Mouse (Mus musculus): ENCODE data around the gene Morn3. TPM values are rescaled to one million over a fixed set of nuclear protein-coding genes. Genes with fewer than 3 reads are reported as not detected.

The Morn3 gene
- polyA plus RNA-seq, 1 experiment from 2014 or later: not detected

DNA sequence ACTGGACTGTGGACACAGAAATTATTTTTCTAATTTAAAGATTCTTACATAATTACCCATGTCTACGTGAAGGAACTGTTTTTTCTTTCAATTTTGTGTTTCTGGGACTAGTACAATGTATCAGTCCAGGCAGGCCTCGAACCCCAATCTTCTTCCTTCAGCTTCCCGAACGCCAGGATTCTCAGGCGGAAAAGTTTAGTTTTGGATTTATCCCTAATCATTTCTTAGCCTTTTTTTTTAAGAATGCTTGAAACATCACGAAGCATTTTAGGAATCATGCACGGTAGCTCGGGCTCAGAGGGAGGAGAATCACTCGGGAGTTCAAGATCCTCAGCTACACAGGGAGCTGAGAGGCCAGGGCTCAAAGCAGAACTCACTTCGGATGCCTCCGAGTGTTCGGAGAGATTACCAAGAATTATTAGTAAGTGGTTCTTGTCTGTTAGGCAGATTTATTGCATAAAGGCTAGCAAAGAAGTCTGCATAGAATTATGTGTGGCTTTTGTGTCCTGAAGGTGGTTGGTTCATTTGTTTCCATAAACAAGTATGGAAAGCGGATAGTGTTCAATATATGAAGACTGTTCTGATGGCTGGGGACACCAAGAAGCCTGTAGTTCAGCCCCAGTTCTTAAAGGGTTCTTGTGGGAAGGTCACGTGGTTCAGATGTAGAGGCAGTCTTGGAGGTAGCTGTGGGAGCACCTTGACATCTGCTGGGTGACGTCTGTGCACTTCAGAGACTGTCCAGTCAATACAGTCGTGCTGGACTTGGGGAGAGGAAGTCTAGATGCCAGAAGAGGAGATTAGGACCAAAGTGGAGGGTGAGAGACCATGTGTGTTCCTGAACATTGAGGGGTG lies 11.7 kb upstream of the Morn3 start:
- H3K4me2 ChIP-seq: peak overlapping the region; percentile 58
- H3K36me3 ChIP-seq: no peaks in the 10 kb centered on the region
- WGBS: 32% methylated on average over 16 of the region's 16 CpGs
- H3K4me1 ChIP-seq (replicated peaks): peaks cover 21% of the 10 kb centered on the region
- no peaks in the 10 kb centered on the region for H3K27me3 ChIP-seq
- no peaks in the 10 kb centered on the region for H3K9me3 ChIP-seq (replicated peaks)
- peak overlapping the region; percentile 86 for H3K27ac ChIP-seq
- no peak for ATAC-seq (replicated peaks; ENCODE audit: insufficient number of reproducible peaks, insufficient read depth, low FRiP score, low read depth)
- peak overlapping the region; percentile 53 for H3K9ac ChIP-seq
- peak overlapping the region; percentile 49 for H3K4me3 ChIP-seq

DNA sequence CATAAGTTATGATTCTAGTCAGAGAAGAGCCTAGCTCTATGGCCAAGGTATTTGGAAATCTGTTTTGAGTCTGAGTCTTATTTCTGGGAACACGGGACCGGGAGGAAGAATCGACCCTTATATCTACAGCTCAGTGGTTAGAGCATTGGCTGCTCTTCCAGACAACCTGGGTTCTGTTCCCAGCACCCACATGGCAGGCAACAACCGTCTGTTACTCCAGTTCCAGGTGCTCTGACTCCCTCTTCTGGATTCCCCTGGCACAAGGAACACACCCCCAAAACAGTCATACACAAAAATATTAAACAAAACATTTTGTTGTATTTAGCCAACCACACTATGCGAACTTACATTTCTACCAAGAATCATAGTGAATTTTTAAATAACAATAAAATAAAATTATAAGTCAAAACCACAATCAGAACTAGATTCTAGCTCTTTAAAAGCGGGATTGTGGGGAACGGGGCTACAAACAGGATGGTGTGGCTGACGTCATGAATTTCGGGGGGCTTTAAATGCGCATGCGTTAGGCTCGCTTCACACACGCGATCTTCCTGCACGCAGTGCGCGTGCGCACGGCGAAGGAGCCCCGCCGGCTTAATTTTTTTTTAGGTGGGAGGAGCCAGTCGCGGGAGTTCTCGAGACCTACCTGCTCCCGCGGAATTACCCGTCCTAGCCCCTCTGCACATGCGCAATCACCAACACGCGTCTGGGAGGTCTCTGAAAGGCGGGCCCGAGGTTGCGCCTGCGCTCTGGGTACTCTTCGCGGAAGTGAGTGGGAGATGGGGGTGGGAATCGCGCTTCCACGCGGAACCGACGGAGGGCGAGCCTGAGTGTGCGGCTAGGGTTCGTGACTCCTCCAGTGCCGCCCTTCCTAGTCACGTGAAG lies 10.8 kb upstream of the Morn3 start:
- no peaks in the 10 kb centered on the region for H3K9me3 ChIP-seq (replicated peaks)
- WGBS: 8% methylated on average over 48 of the region's 48 CpGs
- ATAC-seq (replicated peaks; ENCODE audit: insufficient number of reproducible peaks, insufficient read depth, low FRiP score, low read depth): peak; percentile 97

DNA sequence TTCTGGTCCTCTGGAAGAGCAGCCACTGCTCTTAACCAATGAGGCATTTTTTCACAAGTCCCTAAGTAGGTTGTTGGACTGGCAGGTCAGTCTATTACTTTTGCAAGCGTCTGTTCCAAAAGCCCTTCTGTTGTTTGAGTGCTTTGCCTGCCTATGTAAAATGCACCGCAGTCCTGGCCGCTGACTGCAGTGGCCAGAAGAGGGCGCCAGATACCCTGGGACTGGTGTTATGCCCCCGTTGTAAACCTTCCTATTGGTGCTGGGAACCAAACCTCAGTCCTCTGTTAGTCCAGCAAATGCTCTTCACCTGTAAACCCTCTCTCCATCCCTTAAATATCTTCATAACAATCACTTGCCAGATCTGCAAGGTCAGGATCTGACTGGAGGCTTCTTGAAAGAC lies 4.9 kb upstream of the Morn3 start:
- Histone ChIP-seq H3K4me1 (replicated peaks) (peaks cover 7% of the 10 kb centered on the region), H3K36me3 (no peaks in the 10 kb centered on the region), H3K4me2 (no peak overlapping the region), H3K9me3 (replicated peaks) (no peaks in the 10 kb centered on the region), H3K27me3 (no peaks in the 10 kb centered on the region), H3K9ac (no peak overlapping the region), H3K4me3 (no peak overlapping the region), H3K27ac (no peak overlapping the region)
- 78% methylated on average over 5 of the region's 5 CpGs for WGBS
- no peak for ATAC-seq (replicated peaks; ENCODE audit: insufficient number of reproducible peaks, insufficient read depth, low FRiP score, low read depth)

More for the DNA sequence above, 10.8 kb upstream of the Morn3 start:
- Histone ChIP-seq H3K4me3 (peak overlapping the region; percentile 49), H3K27ac (peak overlapping the region; percentile 86), H3K27me3 (no peaks in the 10 kb centered on the region), H3K9ac (peak overlapping the region; percentile 53), H3K4me2 (peak overlapping the region; percentile 58), H3K36me3 (no peaks in the 10 kb centered on the region), H3K4me1 (replicated peaks) (peaks cover 21% of the 10 kb centered on the region)

DNA sequence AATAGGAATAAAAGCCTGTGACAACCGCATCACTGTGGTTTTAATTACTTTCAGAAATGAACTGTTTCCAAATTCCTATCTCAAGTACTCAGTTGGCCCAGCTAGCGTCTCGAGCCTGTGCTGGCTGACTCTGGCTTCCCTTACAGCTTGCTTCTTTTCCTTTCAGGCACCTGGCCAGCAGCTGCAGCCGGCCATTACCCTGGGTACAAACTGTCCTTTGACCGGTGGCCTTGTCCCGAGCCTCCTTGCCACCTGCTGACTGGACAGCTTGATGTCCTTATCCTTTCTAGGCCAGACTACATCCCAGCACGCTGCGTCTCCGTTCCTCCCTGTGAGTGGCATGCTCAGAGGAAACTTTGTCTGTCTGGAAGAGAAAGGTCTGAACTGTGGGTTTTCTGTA lies 4.1 kb upstream of the Morn3 start:
- H3K27me3 ChIP-seq: no peaks in the 10 kb centered on the region
- H3K4me3 ChIP-seq: no peak overlapping the region
- H3K36me3 ChIP-seq: no peaks in the 10 kb centered on the region
- ATAC-seq (replicated peaks; ENCODE audit: insufficient number of reproducible peaks, insufficient read depth, low FRiP score, low read depth): no peak
- WGBS: 75% methylated on average over 9 of the region's 9 CpGs
- no peak overlapping the region for H3K4me2 ChIP-seq
- H3K9me3 ChIP-seq (replicated peaks): no peaks in the 10 kb centered on the region
- no peak overlapping the region for H3K27ac ChIP-seq
- H3K9ac ChIP-seq: no peak overlapping the region
- H3K4me1 ChIP-seq (replicated peaks): peaks cover 7% of the 10 kb centered on the region

DNA sequence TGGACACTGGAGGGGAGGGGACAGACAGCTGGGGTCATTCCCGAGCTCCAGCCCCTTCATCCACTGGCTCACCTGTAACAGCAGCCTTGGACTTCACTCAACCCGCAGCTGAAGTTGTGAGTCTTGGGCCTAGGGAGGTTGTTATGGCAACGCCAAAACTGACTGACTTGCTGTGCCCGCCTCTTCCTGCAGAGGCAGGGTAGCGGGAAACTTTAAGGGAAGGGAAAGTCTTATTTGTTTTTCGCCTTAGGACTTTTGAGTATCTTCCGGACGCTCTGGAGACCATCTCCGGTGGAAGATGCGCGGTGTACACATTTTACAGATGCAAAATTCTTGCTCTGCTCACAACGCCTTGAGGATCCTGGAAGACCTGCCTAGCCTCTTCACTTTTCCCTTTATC lies 2.5 kb upstream of the Morn3 start:
- no peak for ATAC-seq (replicated peaks; ENCODE audit: insufficient number of reproducible peaks, insufficient read depth, low FRiP score, low read depth)
- H3K27me3 ChIP-seq: no peaks in the 10 kb centered on the region
- H3K9ac ChIP-seq: peak overlapping the region; percentile 32; the same call in 1 of the 2 replicates
- no peaks in the 10 kb centered on the region for H3K9me3 ChIP-seq (replicated peaks)
- no peak overlapping the region for H3K27ac ChIP-seq
- 7% methylated on average over 12 of the region's 12 CpGs for WGBS
- peaks cover 11% of the 10 kb centered on the region for H3K4me1 ChIP-seq (replicated peaks)
- H3K4me2 ChIP-seq: peak overlapping the region; percentile 55
- no peaks in the 10 kb centered on the region for H3K36me3 ChIP-seq
- H3K4me3 ChIP-seq: peak overlapping the region; percentile 22; the same call in 1 of the 2 replicates

DNA sequence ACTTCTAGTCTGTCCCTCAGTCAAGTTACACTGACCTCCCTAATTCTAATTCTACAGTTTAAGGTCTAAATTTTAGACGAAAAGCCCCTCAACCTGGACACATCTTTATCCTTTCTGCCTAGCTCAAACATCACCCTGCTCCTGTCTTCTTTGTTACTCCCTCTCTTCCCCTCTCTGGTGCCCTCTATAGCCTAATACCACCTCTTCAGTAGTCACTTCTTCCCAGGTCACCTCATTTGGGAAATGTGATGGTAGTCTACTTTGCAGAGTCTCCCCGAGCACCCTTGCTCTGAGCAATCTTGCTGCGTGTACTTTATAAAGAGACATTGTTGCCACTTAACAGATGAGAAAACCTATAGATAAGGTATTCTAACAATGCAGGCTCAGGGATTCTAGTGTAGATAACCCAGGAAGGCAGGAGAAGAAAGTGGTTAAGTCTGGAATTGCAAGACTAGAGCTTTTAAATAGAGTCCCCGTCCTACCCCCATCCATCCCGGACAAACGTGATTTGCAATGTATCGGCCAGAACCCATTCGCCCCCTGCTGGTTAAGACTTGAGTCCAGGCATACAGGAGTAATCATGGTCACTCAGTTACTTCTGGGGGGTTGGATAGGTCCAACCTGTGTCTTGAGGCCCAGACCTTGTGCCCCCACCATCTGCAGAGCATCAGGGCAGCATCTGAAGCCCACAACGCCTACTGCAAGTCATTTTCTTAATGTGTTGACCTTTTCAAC lies 1.1 kb downstream of the Morn3 start:
- Histone ChIP-seq H3K27ac (no peak overlapping the region), H3K9me3 (replicated peaks) (no peaks in the 10 kb centered on the region), H3K36me3 (no peaks in the 10 kb centered on the region), H3K9ac (no peak overlapping the region), H3K4me2 (no peak overlapping the region), H3K4me3 (no peak overlapping the region), H3K27me3 (no peaks in the 10 kb centered on the region), H3K4me1 (replicated peaks) (peaks cover 11% of the 10 kb centered on the region)
- peak; percentile 62; the same call in 1 of the 2 replicates for ATAC-seq (replicated peaks; ENCODE audit: insufficient number of reproducible peaks, insufficient read depth, low FRiP score, low read depth)
- WGBS: 19% methylated on average over 9 of the region's 9 CpGs

DNA sequence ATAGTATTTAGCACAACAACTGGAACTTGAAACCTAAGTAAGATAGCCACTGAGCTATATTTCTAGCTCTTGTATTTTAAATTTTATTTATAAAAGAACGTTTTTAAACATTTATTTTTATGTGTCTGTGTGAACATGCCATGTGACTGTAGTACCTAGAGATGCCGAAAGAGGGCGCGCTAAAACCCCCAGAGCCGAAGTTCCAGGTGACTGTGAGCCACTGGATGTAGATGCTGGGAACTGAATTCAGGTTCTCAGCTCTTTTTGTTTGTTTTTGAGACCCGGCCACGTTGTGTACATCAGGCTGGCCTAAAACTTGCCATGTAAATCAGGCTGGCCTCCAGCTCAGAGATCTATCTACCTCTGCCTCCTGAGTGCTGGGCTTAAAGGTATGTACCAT lies 3.0 kb downstream of the Morn3 start:
- Histone ChIP-seq H3K9me3 (replicated peaks) (no peaks in the 10 kb centered on the region), H3K9ac (no peak overlapping the region), H3K4me2 (no peak overlapping the region), H3K4me3 (no peak overlapping the region), H3K27me3 (no peaks in the 10 kb centered on the region), H3K27ac (no peak overlapping the region), H3K36me3 (no peaks in the 10 kb centered on the region), H3K4me1 (replicated peaks) (peaks cover 12% of the 10 kb centered on the region)
- ATAC-seq (replicated peaks; ENCODE audit: insufficient number of reproducible peaks, insufficient read depth, low FRiP score, low read depth): no peak
- 23% methylated on average over 7 of the region's 7 CpGs for WGBS

DNA sequence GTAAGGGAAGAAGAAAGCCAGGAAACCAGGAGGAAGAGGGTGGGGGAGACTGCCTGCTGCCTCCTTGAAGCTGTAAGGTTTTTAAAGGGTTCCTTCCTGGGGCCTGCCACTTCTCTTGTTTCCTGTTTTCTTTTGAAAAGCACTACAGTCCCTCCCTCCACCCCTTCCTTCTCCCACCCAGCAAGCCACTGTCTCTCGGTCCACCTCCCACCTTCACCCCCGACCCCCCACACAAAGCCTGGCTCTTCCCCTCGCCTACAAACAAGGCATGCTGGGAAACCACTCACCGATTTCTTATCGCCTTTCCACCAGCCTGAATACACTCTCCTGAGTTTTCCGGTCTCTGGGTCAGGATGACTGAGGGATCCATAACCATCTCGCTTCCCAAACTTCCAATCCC lies 6.0 kb downstream of the Morn3 start:
- no peaks in the 10 kb centered on the region for H3K9me3 ChIP-seq (replicated peaks)
- peak overlapping the region; percentile 68 for H3K27ac ChIP-seq
- H3K36me3 ChIP-seq: no peaks in the 10 kb centered on the region
- H3K27me3 ChIP-seq: no peaks in the 10 kb centered on the region
- no peak; the same call in 1 of the 2 replicates for ATAC-seq (replicated peaks; ENCODE audit: insufficient number of reproducible peaks, insufficient read depth, low FRiP score, low read depth)
- no peak overlapping the region for H3K4me3 ChIP-seq
- H3K4me1 ChIP-seq (replicated peaks): peaks cover 13% of the 10 kb centered on the region
- WGBS: 40% methylated on average over 7 of the region's 7 CpGs
- no peak overlapping the region for H3K4me2 ChIP-seq
- H3K9ac ChIP-seq: no peak overlapping the region

DNA sequence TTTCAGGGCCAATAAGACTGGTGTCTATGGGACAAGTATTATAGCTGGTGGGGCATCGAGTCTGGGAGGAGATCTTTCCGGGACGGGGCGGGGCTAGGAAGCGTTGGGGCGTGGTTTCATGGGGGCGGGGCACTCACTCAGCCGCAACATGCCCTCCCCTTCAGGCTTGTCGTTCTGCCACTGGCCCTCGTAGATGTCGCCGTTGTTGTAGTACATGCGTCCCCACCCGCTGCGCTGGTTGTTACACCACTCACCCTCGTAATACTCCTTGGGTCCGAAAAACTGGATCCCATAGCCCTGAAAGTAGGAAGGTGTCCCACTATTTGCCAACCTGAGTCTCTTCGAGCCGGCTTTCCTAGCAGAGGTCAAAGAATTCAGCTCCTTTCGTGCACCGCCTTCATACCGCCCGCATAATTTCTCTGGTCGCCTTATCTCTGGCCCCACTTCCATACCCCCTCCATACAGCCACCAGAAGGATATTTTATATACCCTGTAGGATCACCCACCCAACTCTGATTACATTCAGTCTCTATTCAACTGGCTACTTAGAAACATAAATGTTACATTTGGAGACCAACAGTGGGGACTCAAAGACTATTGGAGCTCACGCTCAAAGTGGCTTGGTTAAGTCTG lies 7.6 kb downstream of the Morn3 start:
- Histone ChIP-seq H3K4me2 (peak overlapping the region; percentile 71), H3K27me3 (no peaks in the 10 kb centered on the region), H3K27ac (0 out of 2 replicates have a peak overlapping the region, but pooled peaks have one; percentile 18), H3K9ac (no peak overlapping the region), H3K9me3 (replicated peaks) (no peaks in the 10 kb centered on the region), H3K36me3 (no peaks in the 10 kb centered on the region), H3K4me3 (peak overlapping the region; percentile 42), H3K4me1 (replicated peaks) (peaks cover 22% of the 10 kb centered on the region)
- WGBS: 3% methylated on average over 25 of the region's 25 CpGs
- peak; percentile 70 for ATAC-seq (replicated peaks; ENCODE audit: insufficient number of reproducible peaks, insufficient read depth, low FRiP score, low read depth)

DNA sequence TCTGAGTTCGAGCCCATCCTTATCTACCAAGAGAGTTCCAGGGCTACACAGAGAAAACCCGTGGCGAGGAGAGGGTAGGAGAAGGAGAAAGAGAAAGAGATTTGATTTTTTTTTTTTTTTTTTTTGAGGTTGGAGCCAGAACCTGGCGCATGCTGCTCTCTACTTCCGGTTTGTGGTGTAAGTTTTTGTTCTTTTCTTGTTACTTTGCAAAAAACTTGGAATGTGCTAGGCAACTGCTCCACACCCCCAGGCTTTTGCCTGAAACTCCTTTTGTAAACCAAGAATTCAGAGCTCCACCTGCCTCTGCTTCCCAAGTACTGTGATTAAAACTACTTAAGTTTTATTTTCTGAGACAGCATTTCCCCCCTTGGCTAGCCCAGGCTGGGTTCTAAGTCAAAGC lies 8.7 kb downstream of the Morn3 start:
- H3K4me1 ChIP-seq (replicated peaks): peaks cover 22% of the 10 kb centered on the region
- H3K4me2 ChIP-seq: no peak overlapping the region
- 77% methylated on average over 5 of the region's 5 CpGs for WGBS
- H3K36me3 ChIP-seq: no peaks in the 10 kb centered on the region
- H3K4me3 ChIP-seq: no peak overlapping the region
- no peaks in the 10 kb centered on the region for H3K27me3 ChIP-seq
- H3K9me3 ChIP-seq (replicated peaks): no peaks in the 10 kb centered on the region
- no peak overlapping the region for H3K9ac ChIP-seq
- no peak overlapping the region for H3K27ac ChIP-seq
- no peak for ATAC-seq (replicated peaks; ENCODE audit: insufficient number of reproducible peaks, insufficient read depth, low FRiP score, low read depth)
